Mouse (Mus musculus): ENCODE results near the gene Stat5b.

Stat5b gene

DNA sequence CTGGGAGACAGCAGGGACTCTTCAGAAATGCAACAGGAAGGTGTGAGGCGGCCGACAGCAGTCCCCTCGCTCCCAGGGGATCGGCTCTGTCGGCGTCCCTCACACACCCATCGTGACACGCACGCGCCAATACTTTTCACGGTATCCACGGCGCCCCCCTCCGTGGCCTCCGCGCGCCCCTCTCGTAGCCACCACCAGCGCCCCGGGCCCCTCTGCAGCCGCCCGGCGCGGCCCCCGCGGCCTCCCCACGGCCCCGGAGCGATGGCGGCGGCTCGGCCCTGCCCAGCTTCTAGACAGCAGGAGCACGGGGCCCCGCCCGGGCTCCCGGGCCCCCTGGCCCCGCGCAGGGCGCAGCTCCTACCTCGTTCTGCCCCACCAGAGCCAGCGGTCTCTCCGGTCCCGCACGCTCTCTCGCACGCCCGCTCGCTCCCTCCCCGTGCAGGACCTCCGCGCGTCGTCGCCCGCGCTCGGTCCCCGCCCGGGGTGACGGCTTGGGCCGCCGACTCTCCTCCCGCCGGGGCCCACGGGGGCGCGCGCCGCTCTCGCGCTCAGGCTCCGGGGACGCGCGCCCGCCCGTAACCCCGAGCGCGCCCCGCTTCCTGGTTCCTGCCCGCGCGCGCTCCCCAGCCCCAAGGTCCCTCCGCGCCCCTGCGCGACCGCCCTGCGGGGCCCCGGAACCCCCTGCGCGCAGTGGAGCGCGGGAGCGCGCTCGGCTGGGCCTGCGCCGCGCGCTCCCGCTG is at the start of gene Stat5b:
TSS of gene Stat5b (minus strand) at position 687 of the 740 bp plus-strand sequence.
- peak; percentile 80 to 89 for DNase-seq

DNA sequence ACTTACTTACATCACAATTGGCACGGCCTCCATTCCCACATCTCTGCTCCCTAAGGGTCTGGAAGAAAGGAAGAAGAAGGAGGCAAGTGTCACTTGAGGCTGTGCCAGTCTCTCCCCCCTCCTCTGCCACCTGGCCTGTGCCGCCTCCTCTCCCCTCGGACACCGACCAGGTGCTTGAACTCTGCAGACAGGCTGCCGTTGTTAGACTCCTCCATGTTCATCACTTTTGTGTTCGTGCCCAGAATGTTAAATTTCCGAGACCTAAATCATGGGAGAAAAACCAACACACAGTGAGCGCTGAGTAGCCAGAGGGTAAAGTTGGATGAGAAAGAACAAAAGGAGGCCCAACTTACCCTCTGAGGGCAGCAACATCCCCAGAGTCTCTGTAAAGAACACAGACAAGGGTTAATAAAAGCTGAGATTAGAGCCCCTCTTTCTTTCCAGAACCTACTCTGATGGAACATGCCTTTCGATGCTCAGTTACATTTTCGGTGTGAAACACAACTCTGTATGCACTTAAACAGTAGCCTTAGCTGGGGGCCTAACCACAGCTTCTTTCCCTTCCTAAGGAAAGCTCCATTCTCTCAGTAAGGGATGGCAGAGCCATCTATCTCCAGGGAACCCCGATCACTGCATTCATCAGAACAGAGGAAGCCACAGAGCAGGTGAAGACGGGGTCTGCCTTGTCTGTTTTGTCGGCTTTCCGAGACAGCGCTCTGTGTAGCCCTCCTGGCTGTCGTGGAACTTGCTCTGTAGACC is 48.1 kb upstream of the Stat5b start:
- DNase-seq, result no peak

DNA sequence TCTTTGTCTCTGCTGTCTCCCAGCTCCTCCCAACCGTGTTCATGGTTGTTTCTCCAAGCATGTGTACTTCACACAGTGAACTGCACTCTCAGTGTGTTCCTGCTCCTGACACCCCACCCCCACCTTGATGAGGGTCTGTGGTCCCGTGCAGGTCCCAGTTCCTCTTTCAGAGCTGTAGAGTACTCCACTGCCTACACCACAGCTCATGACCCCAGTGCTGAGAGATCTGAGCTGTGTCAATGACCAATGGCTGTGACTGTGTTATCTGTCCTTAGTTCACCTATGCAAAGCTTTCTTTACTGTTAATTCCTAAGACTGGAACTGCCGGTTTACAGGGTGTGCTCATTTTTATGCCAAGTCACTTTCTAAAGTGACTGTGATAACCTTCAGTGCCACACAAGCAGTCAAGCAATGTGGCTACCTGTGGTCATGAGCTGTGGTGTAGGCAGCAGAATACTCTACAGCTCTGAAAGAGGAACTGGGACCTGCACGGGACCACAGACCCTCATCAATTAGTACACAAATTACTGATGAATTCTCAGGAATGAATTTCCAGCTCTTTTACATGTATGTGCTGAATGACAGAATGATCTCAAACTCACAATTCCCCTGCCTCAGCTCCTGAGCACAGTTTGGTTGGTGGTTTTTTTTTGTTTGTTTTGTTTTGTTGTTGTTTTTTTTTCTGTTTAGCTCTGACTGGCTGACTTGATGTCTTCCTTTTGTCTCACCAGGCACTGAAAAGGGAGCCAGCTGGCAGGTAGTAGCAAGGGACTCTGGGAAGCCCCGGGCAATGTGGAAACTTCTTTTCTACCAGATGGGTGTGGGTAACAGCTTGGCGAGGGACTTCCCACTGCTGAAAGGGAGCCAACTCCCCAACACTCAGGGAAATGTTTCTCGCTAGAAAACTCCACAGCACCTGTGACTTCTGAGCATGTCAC is 47.0 kb upstream of the Stat5b start:
- DNase-seq, result no peak

DNA sequence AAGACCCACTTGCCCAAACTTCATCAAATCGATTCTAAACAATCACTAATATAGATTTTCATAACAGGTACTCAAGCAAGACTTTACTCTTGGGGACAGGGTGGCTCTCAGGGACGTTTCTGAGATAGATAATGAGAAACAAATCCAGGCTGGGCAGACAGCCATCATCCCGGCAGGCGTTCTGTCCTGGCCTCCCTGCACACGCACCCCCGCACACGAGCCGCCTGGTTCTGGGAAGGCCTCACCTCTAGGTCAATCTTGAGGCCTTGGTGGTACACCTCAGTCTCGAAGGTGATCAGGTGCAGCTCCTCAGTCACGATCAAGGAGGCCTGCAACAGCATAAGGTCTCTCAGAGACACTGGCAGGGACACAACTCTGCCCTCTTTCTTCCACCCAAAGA is 45.6 kb upstream of the Stat5b start:
- no peak for DNase-seq

DNA sequence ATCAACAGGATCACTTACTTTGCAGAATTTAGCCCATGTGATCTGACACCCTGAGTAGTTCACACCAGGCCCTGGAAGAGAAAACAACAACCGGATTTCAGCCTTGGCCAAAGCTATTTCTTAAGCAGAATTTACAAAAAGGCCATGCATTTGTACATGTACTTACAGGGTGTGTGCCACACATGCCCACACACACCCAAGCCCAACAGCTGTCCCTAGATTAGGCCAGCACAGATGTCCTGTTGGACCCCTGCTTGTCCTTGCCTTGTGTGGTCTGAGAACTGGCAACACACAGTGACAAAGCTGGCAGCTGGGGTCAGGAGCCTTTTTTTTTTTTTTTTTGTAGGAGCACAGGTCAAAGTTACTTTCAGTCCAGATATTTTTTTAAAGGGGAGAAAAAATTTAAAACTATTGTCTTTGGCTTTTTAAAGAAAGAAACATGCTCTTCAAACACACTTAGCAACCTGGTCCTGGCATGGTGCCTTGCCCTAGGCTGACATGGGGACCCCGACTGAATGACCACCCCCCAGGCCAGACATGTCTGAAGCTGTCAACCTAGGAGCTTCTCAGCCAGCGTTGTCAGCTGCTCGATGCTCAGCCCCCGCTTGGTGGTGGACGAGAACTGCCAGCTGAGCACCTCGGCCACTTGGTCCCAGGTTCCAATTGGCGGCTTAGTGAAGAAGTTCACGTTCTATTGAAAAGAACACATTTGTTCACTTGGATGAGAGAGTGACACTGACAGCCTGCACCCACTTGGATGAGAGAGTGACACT is 43.8 kb upstream of the Stat5b start:
- DNase-seq, result no peak

DNA sequence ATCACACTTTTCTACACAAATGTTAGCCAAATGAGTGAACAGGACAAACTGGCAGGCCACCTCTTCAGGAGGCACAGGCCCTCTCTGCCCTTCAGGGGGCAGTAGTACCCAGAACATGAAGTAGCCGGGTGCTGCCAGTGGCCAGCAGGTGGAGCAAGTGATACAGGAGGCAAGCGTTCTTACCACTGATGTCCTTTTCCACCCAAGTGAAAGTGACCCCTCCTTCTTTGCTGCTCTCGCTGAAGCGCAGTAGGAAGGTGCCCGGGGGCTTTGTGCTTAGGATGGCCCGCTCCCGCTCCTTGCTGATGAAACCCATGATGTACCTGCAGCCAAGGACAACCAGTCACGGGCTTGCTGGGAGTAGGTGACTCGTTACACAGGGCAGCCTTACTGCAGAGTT is 43.0 kb upstream of the Stat5b start:
- DNase-seq, result peak; percentile 93 to 94

DNA sequence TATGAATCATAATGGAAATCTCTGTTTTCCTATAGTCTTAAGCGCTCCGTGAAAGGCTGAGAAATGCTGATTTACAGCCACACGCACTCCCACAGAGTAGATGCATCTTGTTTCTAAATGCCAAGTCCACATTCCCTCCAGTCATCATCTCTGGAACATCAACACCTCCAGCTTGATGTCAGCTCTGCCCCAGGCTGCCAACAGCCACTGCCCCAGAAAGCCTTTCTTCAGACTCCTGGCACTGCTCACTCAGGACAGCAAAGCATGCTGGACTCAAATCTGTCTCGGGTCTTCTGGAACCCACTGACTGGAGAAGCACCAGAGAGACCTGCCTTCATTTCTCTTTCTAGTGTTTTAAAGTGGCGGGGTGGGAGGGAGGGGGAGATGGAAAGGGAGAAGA is 41.9 kb upstream of the Stat5b start:
- no peak for DNase-seq

DNA sequence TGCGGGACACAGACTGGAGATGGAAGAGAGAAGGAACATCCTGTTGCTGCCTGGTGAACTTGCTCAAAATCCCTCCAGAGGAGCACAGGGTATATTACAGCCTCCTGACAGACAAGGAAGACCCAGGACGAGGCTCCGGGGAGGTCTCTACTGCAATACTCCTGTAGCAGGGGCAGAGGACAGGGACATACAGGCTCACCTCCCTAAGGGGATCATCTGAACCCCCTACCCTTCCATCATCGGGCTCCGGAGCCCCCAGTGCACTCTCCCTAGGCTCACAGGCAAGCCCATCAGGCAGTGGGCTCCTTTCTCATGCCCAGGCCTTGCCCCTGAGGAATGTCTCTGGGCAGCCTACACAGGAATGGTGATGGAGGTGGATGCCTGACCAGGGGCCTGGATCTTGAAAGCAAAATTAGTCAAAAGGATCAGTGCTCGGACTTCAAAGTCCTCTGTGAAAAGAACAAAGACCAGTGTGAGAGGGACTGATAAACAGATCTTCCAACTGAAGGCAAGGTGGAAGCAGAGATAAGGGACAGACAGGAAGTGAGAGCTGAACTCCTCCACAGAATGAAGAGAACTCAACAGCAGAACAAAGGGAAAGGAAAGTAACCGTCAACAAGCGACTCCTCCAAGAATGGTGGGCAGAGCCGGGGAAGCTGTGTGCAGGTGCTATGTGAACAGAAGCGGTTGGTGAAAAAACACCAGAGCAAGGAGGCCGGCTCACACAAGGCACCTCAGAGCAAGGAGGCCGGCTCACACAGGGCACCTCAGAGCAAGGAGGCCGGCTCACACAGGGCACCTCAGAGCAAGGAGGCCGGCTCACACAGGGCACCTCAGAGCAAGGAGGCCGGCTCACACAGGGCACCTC is 41.0 kb upstream of the Stat5b start:
- no peak for DNase-seq

DNA sequence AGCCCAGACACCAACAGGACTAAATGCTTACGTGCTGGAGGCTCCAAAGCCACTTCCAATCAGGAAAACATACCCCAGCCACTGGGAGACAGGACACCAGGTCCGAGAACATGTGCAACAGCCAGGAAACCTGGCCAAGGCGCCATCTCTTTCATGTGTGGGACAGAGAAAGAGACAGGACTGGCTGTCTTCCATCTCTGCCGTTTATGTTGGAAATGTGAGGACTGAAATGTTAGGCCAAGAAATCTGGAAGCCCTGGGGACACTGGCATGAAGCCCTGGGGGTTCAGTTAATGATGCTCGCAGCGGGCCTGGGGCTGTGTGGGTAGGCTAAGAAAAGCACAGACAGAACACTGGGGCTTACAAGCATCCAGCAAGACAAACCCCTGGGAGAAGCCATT is 40.0 kb upstream of the Stat5b start:
- no peak for DNase-seq

DNA sequence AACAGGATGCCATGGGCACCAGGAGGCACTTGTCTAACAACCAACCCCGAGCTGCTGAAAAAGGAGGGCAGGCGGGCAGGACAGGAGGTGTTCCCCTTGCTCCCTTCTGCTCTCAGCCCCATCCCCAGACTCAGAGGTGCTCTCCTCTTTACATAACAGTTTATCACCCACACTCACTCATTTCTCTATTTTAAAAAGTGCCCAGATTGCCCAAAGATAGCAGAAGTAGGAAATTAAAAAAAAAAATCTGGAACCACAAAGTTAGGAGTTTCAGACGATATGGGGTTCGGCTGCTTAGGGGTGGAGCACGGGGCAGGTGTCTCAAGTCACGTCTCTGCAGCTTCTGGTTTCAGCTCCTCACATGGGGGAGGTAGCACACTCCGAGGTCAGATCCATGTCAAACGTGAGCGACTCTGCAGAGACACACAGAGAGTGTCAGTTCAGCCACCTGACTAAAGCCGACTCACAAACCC is 37.9 kb upstream of the Stat5b start:
- DNase-seq, result no peak

DNA sequence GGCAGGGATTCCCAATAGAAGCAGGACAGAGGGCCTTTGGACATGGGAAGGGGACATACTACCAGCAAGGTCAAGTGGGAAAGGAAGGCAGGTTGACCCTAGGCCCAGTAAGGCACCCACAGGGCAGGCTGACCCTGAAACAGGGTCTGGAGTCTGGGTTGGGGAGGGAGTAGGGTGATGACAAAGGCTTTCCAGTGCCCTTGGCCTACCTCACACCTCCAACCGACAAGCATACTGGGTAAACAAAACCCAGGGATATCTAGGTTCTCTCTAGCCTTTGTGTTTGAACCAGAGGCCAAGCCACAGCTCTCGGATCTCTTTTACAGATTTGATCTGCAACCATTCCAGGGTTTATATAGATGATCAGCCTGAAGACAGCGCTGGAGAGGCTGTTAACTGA is 37.2 kb upstream of the Stat5b start:
- DNase-seq, result no peak

DNA sequence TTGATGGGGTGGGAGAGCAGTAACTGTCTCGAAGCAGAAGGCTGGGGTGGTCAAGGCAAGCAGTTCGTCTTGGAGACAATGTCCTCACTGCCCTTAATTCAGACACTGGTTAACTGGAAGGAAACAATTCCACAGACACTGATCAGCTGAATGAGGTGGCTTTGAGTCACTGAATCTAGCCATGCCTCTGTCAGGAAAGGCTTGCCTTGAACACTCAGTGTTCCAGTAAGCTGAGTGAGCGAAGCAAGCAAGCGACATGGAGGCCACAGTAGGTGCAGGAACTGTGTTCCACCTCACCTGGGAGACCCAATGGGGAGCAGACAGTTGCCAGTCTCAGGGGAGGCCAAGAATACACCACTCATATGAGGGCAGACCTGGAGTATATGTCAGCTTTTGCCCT is 36.7 kb upstream of the Stat5b start:
- DNase-seq, result no peak

DNA sequence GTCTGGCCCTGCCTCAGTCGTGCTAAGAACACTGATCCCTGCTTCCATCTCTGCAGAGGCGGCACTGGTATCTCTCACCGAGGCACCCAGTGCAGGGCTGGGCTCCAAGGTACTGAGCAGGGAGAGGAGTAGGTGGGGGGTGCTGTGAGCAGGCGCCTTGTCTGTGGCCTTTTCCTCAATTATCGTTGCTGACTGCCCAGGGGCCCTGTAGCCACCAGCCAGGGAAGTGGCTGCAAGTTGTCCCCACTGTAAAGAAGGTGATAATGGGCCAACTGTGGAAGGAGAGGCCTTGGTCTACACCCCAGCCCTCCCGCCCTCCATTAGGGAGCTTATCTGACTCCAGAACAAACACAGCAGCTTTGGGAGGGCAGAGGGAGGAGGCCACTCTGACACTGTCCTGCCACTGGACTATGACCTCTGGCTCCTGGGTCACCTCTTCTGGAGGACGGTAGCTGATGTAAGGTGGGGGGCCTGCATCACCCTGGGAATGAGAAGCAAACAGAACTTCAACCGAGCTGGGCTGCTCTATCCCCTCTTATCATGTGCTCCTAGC is 35.7 kb upstream of the Stat5b start:
- no peak for DNase-seq

DNA sequence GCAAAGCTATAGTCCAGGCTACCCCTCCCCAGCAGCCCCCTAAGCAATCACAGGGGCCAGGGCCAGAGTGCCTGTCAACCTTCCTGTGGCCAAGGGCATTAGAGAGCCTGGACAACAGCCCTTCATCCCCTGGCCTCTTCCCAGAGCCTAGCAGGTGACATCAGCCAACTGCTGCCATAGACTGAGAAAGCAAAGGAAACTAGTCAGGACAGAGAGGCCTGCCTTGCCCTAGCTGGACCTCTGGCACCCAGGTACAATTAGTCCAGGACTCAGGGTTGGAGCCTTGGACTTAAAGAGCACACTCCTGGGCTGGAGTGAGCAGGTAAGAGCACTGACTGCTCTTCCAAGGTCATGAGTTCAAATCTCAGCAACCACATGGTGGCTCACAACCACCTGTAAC is 34.9 kb upstream of the Stat5b start:
- DNase-seq, result no peak

DNA sequence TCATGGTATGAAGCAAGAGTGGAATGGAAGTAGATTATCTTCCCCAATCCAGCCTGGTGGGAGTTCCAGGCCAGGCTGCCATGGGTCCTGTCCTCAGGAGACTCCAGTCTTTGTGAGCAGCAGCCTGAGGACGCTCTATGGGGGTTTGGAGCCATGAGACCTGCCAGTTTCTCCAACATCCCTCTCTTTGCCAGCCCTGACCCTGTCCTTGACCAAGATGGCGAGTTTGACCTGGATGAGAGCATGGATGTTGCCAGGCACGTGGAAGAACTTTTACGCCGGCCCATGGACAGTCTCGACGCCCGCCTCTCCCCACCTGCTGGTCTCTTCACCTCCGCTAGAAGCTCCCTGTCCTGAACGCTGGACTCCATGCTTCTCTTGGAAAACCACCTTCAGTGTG is 33.1 kb upstream of the Stat5b start:
- no peak for DNase-seq

DNA sequence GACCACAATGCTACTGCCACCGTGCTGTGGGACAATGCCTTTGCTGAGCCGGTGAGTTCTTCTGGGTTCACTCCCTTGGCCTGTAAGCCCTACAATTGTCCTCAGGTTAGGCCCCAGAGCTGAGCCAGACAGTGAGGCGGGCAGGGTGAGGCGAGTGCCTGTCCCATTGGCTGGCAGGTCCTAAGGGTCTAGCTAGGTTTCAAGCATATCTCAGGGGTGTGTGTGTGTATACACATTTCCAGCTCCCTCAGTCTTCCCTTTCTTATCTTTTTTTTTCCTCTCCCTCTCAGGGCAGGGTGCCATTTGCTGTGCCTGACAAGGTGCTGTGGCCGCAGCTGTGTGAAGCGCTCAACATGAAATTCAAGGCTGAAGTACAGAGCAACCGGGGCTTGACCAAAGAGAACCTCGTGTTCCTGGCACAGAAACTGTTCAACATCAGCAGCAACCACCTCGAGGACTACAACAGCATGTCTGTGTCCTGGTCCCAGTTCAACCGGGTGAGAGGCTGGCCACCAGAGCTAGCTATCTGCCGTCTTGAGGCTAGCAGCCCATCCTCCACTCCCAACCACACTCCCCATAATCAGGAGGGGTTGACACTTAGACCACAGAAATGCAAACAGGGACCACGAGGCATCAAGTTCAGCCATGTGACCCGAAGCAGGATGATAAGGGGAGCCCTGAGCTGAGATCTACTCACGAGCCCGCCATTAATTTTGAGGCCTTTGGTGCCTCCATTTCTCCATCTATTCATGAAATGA is 29.0 kb upstream of the Stat5b start:
- no peak for DNase-seq

DNA sequence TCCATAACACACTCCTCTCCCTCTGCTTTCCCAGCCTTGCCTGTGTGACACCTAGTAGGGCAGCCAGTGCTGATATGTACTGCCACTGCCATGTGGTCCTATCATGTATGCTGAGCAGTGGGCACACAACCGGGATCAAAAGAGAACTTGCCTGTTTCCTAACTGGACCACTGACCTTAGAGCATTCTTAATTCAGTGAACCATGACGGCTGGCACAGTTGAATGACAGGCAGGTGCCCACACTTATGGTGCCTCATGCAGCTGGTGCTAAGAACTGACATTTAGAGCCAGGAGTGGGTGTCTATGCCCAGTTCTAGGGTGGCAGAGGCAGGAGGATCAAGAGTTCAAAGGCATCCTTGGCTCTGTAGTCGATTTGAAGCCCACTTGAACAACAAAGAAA is 25.2 kb upstream of the Stat5b start:
- peak in 1 of 2 experiments; percentile 33 for DNase-seq

DNA sequence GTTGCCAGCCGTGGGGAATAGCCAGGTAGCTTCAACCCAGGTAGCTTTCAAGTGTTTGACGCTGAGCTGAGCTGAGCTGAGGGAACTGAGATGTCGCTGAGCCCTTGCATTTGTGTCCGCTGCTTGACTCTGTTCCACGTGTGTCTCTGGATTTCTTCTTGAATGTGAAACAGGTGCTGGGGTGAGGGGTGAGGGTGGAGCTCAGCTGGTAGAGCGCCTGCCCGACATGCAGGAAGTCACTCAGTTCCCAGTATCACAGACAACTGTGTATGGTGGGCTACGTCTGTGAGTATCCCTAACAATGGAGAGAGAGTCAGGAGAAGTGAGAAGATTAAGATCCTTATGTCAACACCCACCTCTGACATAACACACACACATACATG is 20.4 kb upstream of the Stat5b start:
- no peak for DNase-seq

DNA sequence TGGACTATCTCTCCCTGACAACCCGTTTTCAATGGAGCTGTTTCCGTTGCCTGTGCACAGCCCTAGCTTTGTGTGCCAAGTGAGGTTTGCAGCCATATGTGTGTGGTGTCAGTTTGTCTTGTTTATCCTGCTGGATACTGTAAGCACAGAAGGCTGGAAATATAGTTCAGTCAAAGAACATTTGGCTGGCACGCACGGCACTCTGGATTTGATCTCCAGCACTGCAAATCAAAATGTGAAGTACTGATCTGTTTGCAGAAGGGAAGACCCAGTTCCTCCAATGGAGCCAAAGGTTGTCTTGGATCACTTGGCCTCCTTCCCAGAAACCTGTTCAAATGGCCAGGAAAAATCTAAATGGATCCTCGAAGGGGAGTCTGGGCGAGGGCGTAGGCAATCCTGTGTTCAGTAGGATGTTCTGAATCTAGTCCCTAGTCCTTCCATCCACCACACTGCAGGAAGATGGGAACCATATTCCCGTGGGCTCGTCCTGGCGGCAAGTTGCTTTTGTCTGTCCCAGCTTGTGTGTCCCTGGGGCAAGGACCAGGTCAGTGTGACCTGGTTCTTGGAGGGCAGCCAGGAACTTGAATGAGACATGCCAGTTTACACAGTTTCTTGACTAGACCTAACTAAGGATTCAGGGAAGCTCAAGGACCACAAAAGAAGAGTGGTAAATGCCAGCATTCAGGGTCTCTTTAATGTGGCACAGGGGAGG is 19.9 kb upstream of the Stat5b start:
- DNase-seq, result no peak

DNA sequence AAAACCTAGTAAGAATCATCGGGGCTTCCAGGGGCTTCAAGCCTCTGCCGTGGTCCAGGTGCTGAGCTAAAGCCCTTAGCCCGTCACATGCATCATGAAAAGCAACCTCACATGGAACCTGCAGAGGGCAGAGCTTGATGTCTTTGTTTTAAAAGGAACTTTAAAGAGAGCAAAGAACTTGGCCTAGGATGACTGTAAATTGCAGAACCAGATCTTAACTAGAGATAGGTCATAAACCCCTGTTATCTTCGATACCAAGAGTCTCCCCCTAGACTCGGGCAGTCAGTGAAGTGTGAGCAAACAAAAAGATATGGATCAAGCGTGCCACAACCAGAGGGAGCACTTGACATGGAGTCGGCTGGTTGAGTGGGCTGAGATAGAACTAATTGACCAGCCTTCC is 15.1 kb upstream of the Stat5b start:
- no peak for DNase-seq

Data from kidney, postnatal 4 days (tissue).